Mouse (Mus musculus): ENCODE data around the gene Celsr3. TPM values are rescaled to one million over a fixed set of nuclear protein-coding genes. Genes with fewer than 3 reads are reported as not detected.

Gene Celsr3
- polyA plus RNA-seq, 1 experiment from 2014 or later: 0.12 TPM

DNA sequence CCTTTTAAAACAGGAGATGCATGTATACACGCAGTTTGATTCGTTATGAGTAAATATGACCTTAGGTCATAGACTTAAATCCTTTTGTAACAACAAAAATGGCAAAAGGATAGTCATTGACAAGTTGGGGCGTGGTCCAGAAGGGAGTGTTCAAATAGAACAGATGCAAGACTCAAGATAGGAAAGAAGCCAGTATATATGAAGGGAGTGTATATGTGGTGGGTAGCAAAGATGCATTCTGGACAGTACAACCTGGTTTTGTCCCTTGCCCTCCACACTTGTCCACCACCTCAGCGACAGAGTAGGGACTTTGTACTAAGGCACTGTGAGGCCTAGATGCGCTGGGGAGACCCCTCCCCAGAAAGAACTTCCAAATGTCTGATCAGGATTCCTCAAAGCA is 18.4 kb upstream of the Celsr3 start:
- peaks cover 63% of the 10 kb centered on the region for H3K36me3 ChIP-seq (ENCODE audit: control insufficient read depth, insufficient read depth, low read length)
- WGBS: 69% methylated on average over 5 of the region's 5 CpGs
- no peak overlapping the region for H3K4me3 ChIP-seq (ENCODE audit: control insufficient read depth in 1 of 2, insufficient read depth in 1 of 2, low read depth in 1 of 2, low read length in 2 of 2)
- H3K27ac ChIP-seq (replicated peaks in 1 of 2; ENCODE audit: control insufficient read depth in 1 of 2, insufficient read depth in 1 of 2, low read depth in 2 of 2, low read length in 2 of 2): peak overlapping the region in 1 of 2 experiments; percentile 74; a peak in 1 of 4 replicates
- no peak for ATAC-seq (ENCODE audit: insufficient number of reproducible peaks, insufficient read depth, low FRiP score, low read depth)
- H3K4me2 ChIP-seq (ENCODE audit: low read length): 0 out of 2 replicates have a peak overlapping the region, but pooled peaks have one; percentile 82
- no peaks in the 10 kb centered on the region for H3K9me3 ChIP-seq (ENCODE audit: control insufficient read depth, low read length)
- peaks cover 16 to 42% of the 10 kb centered on the region in 2 experiments for H3K4me1 ChIP-seq (ENCODE audit: control insufficient read depth in 2 of 2, insufficient read depth in 2 of 2, low read length in 2 of 2)
- H3K27me3 ChIP-seq (ENCODE audit: control insufficient read depth, insufficient read depth, low read length): no peaks in the 10 kb centered on the region
- peak overlapping the region; percentile 26; the same call in 1 of the 2 replicates for H3K9ac ChIP-seq (ENCODE audit: low read length)

DNA sequence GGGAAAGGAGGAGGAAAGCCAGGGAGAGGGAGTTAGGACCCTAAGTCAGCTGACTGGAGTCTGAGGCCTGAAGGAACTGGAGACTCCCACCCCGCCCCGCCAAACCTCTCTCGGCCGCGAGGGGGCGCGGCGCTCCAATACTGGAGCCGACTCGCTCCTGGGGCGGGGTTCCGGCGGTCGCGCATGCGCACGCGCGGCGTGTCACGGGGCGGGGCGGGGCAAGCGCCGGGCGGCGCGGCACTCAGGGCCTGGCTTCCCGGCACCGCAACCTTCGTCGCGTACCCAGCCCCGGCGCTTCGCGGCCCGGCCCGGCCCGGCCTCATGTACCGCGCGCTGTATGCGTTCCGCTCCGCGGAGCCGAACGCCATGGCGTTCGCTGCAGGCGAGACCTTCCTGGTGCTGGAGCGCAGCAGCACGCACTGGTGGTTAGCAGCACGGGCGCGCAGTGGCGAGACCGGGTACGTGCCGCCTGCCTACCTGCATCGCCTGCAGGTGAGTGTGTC is 17.9 kb upstream of the Celsr3 start, which contains the start of gene Nckipsd:
Gene Nckipsd, plus strand, starts transcription at position 206 of the 503 bp plus-strand sequence.
- Histone ChIP-seq H3K36me3 (ENCODE audit: control insufficient read depth, insufficient read depth, low read length) (peaks cover 63% of the 10 kb centered on the region), H3K4me3 (ENCODE audit: control insufficient read depth in 1 of 2, insufficient read depth in 1 of 2, low read depth in 1 of 2, low read length in 2 of 2) (peak within 1 kb of the TSS; percentile 53 to 74), H3K27ac (replicated peaks in 1 of 2; ENCODE audit: control insufficient read depth in 1 of 2, insufficient read depth in 1 of 2, low read depth in 2 of 2, low read length in 2 of 2) (peak within 1 kb of the TSS; percentile 41 to 74; a peak in 2 of 4 replicates), H3K4me2 (ENCODE audit: low read length) (peak within 1 kb of the TSS; percentile 82), H3K9me3 (ENCODE audit: control insufficient read depth, low read length) (no peaks in the 10 kb centered on the region), H3K4me1 (ENCODE audit: control insufficient read depth in 2 of 2, insufficient read depth in 2 of 2, low read length in 2 of 2) (peaks cover 16 to 42% of the 10 kb centered on the region in 2 experiments), H3K27me3 (ENCODE audit: control insufficient read depth, insufficient read depth, low read length) (no peaks in the 10 kb centered on the region), H3K9ac (ENCODE audit: low read length) (peak within 1 kb of the TSS; percentile 90)
- peak; percentile 85 for ATAC-seq (ENCODE audit: insufficient number of reproducible peaks, insufficient read depth, low FRiP score, low read depth)
- under 1% methylated on average over 58 of the region's 62 CpGs for WGBS

DNA sequence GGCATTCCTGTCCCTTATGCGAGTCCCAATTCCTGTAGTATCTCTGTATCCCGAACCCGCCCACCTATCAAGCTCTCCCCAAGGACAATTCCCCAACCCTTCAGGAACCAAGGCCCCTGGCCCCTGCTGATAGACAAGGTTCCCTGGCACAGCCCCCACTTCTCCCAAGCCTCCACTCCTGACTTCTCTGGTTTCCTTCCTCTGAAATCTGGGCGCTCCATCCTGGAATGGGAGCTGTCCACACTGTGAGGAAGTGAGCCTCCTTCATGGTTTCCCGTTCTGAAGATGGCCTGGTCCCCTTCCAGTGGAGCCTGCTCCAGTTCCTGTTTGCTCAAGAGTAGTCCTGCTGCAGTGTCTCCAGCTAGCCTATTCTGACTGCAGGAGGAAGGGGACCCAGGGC is 16.9 kb upstream of the Celsr3 start:
- Histone ChIP-seq H3K4me3 (ENCODE audit: control insufficient read depth in 1 of 2, insufficient read depth in 1 of 2, low read depth in 1 of 2, low read length in 2 of 2) (peak overlapping the region; percentile 53 to 74), H3K9me3 (ENCODE audit: control insufficient read depth, low read length) (no peaks in the 10 kb centered on the region), H3K4me2 (ENCODE audit: low read length) (peak overlapping the region; percentile 82), H3K4me1 (ENCODE audit: control insufficient read depth in 2 of 2, insufficient read depth in 2 of 2, low read length in 2 of 2) (peaks cover 16 to 42% of the 10 kb centered on the region in 2 experiments), H3K27me3 (ENCODE audit: control insufficient read depth, insufficient read depth, low read length) (no peaks in the 10 kb centered on the region), H3K27ac (replicated peaks in 1 of 2; ENCODE audit: control insufficient read depth in 1 of 2, insufficient read depth in 1 of 2, low read depth in 2 of 2, low read length in 2 of 2) (peak overlapping the region; percentile 12 to 14; a peak in 2 of 4 replicates), H3K36me3 (ENCODE audit: control insufficient read depth, insufficient read depth, low read length) (peaks cover 63% of the 10 kb centered on the region), H3K9ac (ENCODE audit: low read length) (peak overlapping the region; percentile 90; the same call in 1 of the 2 replicates)
- ATAC-seq (ENCODE audit: insufficient number of reproducible peaks, insufficient read depth, low FRiP score, low read depth): peak; percentile 51; the same call in 1 of the 2 replicates
- 42% methylated on average over 5 of the region's 5 CpGs for WGBS

DNA sequence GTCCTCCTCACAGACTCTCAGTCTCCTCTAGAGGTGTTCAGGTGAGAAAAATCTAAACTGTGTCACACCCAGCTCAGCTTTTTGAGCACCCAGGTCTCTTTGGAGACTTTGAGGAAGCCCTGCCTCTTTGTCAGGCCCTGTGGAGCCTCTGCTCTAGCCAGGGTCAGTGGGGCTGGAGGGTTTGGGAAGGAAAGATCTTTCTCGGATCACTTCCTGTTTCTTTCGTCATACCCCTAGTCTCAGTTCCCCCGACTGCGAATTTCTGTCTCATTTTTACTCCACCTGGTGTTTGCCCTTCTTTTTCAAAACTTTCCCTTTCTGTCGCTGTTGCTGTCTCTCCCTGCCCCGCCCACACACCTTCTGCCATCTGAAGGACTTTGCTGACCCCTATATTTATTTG is 16.4 kb upstream of the Celsr3 start:
- Histone ChIP-seq H3K27me3 (ENCODE audit: control insufficient read depth, insufficient read depth, low read length) (no peaks in the 10 kb centered on the region), H3K9ac (ENCODE audit: low read length) (no peak overlapping the region)
- WGBS: 72% methylated on average over 6 of the region's 6 CpGs

DNA sequence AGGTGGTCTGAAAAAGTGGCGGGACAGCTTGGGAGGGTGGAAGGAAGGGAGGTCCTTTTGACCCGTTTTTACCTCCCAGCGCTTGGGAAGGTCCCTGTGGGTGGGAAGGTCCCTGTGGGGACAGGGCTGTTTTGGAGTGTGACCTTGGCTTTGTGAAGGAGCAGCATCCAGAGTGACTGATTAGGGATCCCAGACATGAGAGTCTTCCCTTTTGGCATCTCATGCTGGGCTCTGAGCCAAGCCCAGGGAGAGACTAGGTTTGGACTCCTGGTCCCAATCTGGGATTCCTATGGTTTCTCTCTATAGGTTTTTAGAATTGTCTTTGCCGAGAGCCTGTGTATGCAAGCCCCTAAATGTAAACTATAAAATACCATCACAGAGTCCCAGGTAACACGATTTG is 15.6 kb upstream of the Celsr3 start:
- Histone ChIP-seq H3K36me3 (ENCODE audit: control insufficient read depth, insufficient read depth, low read length) (peaks cover 63% of the 10 kb centered on the region), H3K4me1 (ENCODE audit: control insufficient read depth in 2 of 2, insufficient read depth in 2 of 2, low read length in 2 of 2) (peaks cover 16 to 42% of the 10 kb centered on the region in 2 experiments), H3K9ac (ENCODE audit: low read length) (no peak overlapping the region), H3K27me3 (ENCODE audit: control insufficient read depth, insufficient read depth, low read length) (no peaks in the 10 kb centered on the region), H3K4me2 (ENCODE audit: low read length) (no peak overlapping the region), H3K27ac (replicated peaks in 1 of 2; ENCODE audit: control insufficient read depth in 1 of 2, insufficient read depth in 1 of 2, low read depth in 2 of 2, low read length in 2 of 2) (no peak overlapping the region), H3K9me3 (ENCODE audit: control insufficient read depth, low read length) (no peaks in the 10 kb centered on the region), H3K4me3 (ENCODE audit: control insufficient read depth in 1 of 2, insufficient read depth in 1 of 2, low read depth in 1 of 2, low read length in 2 of 2) (no peak overlapping the region)
- no peak for ATAC-seq (ENCODE audit: insufficient number of reproducible peaks, insufficient read depth, low FRiP score, low read depth)
- 69% methylated on average over 5 of the region's 5 CpGs for WGBS

More for the DNA sequence above, 16.4 kb upstream of the Celsr3 start:
- peak overlapping the region; percentile 12 to 14; a peak in 3 of 4 replicates for H3K27ac ChIP-seq (replicated peaks in 1 of 2; ENCODE audit: control insufficient read depth in 1 of 2, insufficient read depth in 1 of 2, low read depth in 2 of 2, low read length in 2 of 2)
- H3K9me3 ChIP-seq (ENCODE audit: control insufficient read depth, low read length): no peaks in the 10 kb centered on the region
- peaks cover 63% of the 10 kb centered on the region for H3K36me3 ChIP-seq (ENCODE audit: control insufficient read depth, insufficient read depth, low read length)
- no peak for ATAC-seq (ENCODE audit: insufficient number of reproducible peaks, insufficient read depth, low FRiP score, low read depth)
- H3K4me1 ChIP-seq (ENCODE audit: control insufficient read depth in 2 of 2, insufficient read depth in 2 of 2, low read length in 2 of 2): peaks cover 16 to 42% of the 10 kb centered on the region in 2 experiments
- peak overlapping the region; percentile 82 for H3K4me2 ChIP-seq (ENCODE audit: low read length)
- H3K4me3 ChIP-seq (ENCODE audit: control insufficient read depth in 1 of 2, insufficient read depth in 1 of 2, low read depth in 1 of 2, low read length in 2 of 2): no peak overlapping the region

DNA sequence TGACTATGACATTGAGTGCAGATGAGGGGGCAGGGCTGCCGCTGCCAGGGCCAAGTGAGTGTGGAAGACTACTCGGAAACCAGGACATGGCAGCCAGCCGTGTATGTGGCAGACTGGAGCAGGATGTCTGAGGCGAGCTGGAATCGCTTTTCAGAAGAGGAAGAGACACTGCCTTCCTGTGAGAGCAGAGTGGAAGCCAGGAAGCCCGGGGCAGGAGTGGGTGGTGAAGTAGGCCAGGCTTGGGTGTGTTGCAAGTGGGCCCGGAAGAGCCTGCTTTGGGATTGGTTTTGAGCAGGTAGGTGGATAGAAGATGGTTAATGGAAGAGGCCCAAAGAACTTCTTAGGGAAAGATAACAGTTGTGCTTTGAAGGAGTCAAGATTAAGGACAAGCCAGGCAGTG is 10.6 kb upstream of the Celsr3 start:
- H3K36me3 ChIP-seq (ENCODE audit: control insufficient read depth, insufficient read depth, low read length): peaks cover 73% of the 10 kb centered on the region
- H3K9me3 ChIP-seq (ENCODE audit: control insufficient read depth, low read length): no peaks in the 10 kb centered on the region
- no peak for ATAC-seq (ENCODE audit: insufficient number of reproducible peaks, insufficient read depth, low FRiP score, low read depth)
- H3K4me1 ChIP-seq (ENCODE audit: control insufficient read depth in 2 of 2, insufficient read depth in 2 of 2, low read length in 2 of 2): peaks cover 0 to under 1% of the 10 kb centered on the region in 2 experiments; a peak in 2 of 4 replicates
- H3K27me3 ChIP-seq (ENCODE audit: control insufficient read depth, insufficient read depth, low read length): no peaks in the 10 kb centered on the region
- H3K4me3 ChIP-seq (ENCODE audit: control insufficient read depth in 1 of 2, insufficient read depth in 1 of 2, low read depth in 1 of 2, low read length in 2 of 2): no peak overlapping the region
- WGBS: 84% methylated on average over 7 of the region's 7 CpGs
- H3K4me2 ChIP-seq (ENCODE audit: low read length): no peak overlapping the region
- H3K9ac ChIP-seq (ENCODE audit: low read length): no peak overlapping the region
- no peak overlapping the region for H3K27ac ChIP-seq (replicated peaks in 1 of 2; ENCODE audit: control insufficient read depth in 1 of 2, insufficient read depth in 1 of 2, low read depth in 2 of 2, low read length in 2 of 2)

DNA sequence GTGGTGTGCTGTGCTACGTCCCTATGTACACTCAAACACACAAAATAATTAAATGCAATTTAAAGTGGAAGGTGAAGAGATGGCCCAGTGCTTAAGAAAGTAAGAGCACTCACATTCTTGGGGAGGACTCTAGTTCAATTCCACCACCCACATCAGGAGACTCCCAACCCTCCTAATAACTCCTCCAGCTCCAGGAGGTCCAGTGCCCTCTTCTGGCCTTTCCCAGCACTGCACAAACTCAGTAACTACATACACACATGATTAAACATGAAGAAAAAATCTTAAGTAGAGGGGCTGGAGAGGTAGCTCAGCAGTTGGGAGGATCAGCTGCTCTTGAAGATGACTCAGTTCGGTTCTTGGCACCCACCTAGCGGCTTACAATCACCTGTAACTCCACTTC is 6.6 kb upstream of the Celsr3 start:
- 48% methylated on average over 3 of the region's 3 CpGs for WGBS
- no peak for ATAC-seq (ENCODE audit: insufficient number of reproducible peaks, insufficient read depth, low FRiP score, low read depth)

DNA sequence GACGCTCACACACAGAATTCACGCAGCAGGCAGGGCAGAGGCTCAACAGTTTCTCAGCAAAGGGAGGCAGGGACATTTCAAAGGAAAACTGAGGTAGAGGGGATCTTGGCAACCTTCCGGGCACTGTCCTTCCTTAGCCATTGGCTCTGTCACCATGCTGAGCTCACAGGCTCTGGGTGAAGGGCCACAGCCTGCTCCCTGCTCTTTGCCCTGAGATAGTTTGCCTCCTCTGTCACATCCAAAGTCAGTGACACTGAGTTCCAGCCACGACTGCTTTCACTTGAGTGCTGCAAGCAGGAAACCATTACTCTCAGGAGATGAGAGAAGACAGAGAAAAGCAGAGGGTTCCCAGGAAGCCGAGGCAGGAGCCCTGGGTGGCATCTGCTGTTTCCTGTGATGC is 6.0 kb upstream of the Celsr3 start:
- ATAC-seq (ENCODE audit: insufficient number of reproducible peaks, insufficient read depth, low FRiP score, low read depth): no peak
- Histone ChIP-seq H3K4me3 (ENCODE audit: control insufficient read depth in 1 of 2, insufficient read depth in 1 of 2, low read depth in 1 of 2, low read length in 2 of 2) (no peak overlapping the region), H3K9me3 (ENCODE audit: control insufficient read depth, low read length) (no peaks in the 10 kb centered on the region), H3K36me3 (ENCODE audit: control insufficient read depth, insufficient read depth, low read length) (peaks cover 34% of the 10 kb centered on the region), H3K27me3 (ENCODE audit: control insufficient read depth, insufficient read depth, low read length) (peaks cover 29% of the 10 kb centered on the region), H3K9ac (ENCODE audit: low read length) (no peak overlapping the region), H3K4me2 (ENCODE audit: low read length) (no peak overlapping the region), H3K27ac (replicated peaks in 1 of 2; ENCODE audit: control insufficient read depth in 1 of 2, insufficient read depth in 1 of 2, low read depth in 2 of 2, low read length in 2 of 2) (no peak overlapping the region), H3K4me1 (ENCODE audit: control insufficient read depth in 2 of 2, insufficient read depth in 2 of 2, low read length in 2 of 2) (no peaks in the 10 kb centered on the region)
- 50% methylated on average over 5 of the region's 5 CpGs for WGBS

More for the DNA sequence above, 6.6 kb upstream of the Celsr3 start:
- Histone ChIP-seq H3K4me2 (ENCODE audit: low read length) (no peak overlapping the region), H3K9me3 (ENCODE audit: control insufficient read depth, low read length) (no peaks in the 10 kb centered on the region), H3K4me3 (ENCODE audit: control insufficient read depth in 1 of 2, insufficient read depth in 1 of 2, low read depth in 1 of 2, low read length in 2 of 2) (no peak overlapping the region), H3K4me1 (ENCODE audit: control insufficient read depth in 2 of 2, insufficient read depth in 2 of 2, low read length in 2 of 2) (no peaks in the 10 kb centered on the region), H3K27ac (replicated peaks in 1 of 2; ENCODE audit: control insufficient read depth in 1 of 2, insufficient read depth in 1 of 2, low read depth in 2 of 2, low read length in 2 of 2) (no peak overlapping the region), H3K9ac (ENCODE audit: low read length) (no peak overlapping the region), H3K27me3 (ENCODE audit: control insufficient read depth, insufficient read depth, low read length) (peaks cover 23% of the 10 kb centered on the region), H3K36me3 (ENCODE audit: control insufficient read depth, insufficient read depth, low read length) (peaks cover 40% of the 10 kb centered on the region)
